Mouse (Mus musculus): ENCODE results near the gene Homez. TPM values are rescaled to one million over a fixed set of nuclear protein-coding genes. Genes with fewer than 3 reads are reported as not detected.

The Homez gene
- polyA plus RNA-seq, 1 experiment, result 1.6 TPM

DNA sequence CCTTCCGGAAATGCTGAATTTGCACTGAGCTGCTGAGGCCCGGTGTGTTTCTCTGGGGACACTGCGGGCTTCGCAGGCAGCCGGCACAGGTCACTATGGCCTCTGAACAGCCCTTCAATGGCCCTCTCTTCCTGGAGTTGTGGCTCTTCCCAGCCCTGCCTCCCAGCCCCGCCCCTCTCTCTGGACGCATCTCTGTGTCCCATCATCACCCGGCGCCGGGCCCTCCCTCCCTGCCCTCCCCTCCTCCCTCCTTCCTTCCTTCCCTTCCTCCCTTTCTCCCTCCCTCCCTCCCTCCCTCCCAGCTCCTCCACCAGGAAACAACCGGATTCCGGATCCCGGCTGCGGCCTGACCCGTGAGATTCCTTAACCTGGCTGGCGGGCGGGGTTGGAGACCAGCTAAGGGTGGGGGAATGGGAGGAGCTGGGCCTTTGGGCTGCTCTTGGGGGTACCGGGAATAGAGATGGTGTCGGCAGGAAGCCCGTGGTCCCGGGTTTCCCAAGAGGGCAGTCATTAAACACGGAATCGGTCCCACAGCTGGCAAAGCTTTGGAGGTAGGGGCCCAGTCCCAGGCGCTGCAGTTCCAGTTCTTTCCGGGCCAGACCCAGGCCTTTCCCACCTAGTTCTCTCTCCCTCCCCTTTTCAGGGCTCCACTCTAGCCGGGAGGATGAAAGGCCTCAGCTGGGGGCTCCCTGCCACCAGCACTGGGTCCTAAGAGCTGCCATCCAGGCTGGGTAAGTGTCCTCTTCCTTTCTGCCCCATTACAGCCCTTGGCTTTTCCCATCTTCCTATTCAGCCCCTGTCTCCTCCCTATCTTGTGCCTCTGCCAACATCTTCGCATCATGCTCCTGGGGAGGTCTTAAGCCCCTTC is 12.6 kb upstream of the Homez start, which contains the start of the genes Bcl2l2 and Gm20521:
Gene Bcl2l2, plus strand, starts transcription at position 224 of the 868 bp plus-strand sequence.
Gene Gm20521, plus strand, starts transcription at position 288 of the 868 bp plus-strand sequence.
- no peak for TF ChIP-seq GATA1 (IDR thresholded peaks at IDR 0.05; ENCODE audit: low read length)

DNA sequence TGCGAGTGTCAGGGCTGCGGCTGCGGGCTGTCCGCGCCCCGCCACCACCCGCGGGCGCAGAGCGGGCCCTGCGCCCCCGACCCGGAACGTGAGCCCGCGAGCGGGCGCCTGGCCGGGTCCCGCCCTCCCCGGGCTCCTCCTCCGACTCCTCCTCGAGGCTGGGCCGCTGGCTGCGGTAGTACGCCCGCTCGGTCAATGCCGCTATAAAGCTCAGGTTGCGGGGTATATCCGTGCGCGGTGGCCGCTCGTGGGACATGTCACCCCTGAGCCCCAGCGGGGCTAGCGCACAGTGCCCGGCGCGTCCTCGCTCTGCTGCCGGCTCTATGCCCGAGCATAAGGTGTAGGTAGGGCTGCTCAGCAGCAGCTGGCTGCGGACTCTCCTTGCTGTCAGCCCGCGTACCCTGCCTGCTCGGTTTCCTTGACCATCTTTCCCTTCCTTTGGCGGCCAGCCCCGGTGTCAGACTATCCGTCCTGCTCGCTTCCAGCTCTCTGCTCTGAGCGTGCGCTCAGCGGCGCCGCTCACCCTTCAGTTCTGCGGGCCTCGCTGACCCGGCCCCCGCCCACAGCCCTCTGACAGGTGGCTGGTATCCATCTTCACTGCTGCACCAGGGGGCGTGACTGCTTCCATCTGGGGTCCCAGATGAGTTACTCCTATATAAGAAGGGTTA is 6.4 kb upstream of the Homez start, which contains the start of gene Ppp1r3e:
Gene Ppp1r3e, minus strand, starts transcription at position 503 of the 668 bp plus-strand sequence.
- no peak for TF ChIP-seq GATA1 (IDR thresholded peaks at IDR 0.05; ENCODE audit: low read length)

DNA sequence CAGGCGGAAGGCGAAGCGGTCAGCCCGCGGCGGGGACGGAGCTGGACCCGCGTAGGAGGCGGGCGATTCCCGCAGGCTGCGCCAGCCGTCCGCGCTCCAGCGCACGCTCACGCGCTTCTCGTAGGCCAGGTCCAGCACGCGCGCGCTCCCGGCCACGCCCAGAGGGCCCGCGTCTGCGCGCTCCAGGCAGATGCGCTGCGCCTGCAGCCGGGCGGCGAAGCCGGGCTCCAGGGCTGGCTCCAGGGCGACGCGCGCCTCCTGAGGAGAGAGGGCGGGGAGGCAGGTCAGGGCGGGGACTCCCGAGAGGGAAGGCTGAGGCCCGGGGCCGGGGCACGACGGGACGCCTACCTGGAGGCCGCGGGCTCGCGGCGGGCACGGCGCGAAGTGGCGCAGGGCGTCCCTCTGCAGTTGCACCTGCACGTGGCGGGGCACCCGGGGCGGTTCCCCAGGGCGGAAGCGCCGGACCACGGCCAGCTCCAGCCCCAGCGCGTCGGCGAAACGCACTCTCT is 5.8 kb upstream of the Homez start:
- TF ChIP-seq GATA1 (IDR thresholded peaks at IDR 0.05; ENCODE audit: low read length), result no peak

DNA sequence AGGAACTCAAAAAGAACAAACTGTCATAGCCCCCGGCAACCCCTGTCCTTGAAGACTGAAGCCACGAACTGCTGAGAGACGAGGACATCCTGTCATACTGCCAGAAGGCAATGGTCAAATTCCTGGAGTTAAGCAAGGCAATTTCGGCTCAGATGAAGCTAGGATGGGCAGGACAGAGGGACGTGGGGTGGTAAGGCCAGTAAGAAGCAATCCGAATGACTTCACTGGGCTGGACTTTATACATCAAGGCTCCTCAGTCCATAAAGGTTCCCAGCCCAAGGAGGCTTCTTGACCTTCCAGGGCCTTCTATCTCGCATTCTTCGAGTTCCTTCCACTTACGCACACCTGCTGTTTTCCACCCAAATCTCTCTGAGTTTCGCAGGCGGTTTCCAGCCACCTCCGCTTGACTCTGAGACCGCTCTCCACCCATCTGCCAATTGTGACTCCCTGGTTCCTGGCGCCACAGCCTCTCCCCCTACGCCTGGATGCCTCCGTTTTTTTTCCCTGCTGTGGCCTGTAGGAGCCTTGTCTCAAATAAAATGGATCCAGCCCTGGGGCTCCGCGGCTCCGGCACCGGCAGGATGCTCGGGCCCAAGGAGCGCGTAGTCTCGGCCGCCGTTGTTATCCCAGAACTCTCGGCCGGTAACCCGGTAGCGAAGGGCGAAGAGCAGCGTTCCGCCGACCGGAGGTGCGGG is 5.2 kb upstream of the Homez start:
- TF ChIP-seq GATA1 (IDR thresholded peaks at IDR 0.05; ENCODE audit: low read length), result no peak

DNA sequence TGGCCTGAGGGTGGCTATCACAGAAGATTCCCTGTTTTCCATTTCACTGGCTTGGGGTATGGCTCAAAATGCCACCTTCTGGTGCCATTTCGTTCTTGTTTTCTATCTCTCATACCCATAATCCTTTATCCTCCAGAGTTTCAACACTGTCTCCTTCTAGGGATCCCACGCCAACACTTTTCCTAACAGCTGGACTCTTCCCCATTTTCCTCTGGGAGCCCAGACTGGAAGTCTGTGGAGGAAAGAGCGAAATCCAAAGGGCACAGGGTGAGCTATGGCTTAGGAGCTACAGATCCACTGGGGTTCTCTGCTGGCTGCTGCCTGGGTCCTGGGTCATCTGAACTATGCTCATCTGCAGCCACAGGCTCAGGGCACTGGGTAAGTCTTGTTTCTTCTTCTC is 3.4 kb upstream of the Homez start:
- TF ChIP-seq GATA1 (IDR thresholded peaks at IDR 0.05; ENCODE audit: low read length), result no peak

DNA sequence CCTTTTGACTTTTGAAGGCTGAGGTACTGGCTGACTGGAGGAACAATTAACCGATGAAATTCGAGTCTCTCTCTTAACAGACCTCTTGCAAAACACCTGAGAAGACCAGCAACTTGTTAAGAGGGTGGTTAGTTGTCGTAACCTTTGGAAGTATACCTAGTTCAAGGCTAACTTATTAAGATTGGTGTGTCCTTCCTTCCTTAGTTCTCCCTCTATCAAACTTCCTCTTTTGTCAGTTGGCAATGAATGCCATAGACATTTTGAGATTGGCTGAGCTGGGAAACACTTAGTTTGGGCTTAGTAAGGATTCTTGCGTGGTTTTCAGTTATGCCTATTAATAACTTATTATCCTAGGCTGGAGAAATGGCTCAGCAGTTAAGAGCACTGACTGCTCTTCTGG is 2.7 kb downstream of the Homez start:
- TF ChIP-seq GATA1 (IDR thresholded peaks at IDR 0.05; ENCODE audit: low read length), result no peak

DNA sequence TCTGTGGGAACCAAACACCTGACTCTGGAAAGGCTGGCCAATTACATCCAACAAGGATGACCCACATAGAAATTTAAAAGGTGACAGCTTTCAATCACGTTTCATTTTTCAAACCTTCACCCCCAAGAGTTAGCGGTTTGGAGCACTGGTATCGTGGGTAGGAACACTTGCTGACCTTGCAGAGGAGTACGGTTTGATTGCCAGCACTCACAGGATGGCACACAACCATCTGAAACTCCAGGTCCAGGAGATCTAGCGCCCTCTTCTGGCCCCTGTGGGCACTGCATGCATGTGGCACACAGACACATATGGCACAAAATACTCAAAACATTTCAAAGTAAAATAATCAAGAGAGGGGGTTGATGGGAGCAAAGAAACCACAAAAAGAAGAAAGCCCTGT is 3.8 kb downstream of the Homez start:
- TF ChIP-seq GATA1 (IDR thresholded peaks at IDR 0.05; ENCODE audit: low read length), result no peak

DNA sequence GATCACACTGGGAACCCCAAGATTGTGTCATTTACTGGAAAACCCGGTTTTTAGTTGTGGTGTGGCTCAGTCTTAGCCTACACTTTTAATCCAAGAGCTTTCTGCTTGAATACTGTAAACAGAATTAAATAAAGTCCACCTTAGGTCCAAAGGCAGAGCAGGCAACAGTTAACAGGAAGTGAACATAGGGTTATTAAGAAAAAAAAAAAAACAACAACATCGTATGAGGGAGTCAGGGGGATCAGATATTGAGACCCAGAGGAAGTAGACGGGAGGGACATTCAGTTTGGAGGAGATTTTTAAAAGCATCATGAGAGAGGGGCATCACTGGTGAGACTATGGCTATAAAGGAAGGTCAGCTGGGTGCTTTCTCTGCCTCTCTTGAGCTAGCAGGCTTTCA is 4.5 kb downstream of the Homez start:
- no peak for TF ChIP-seq GATA1 (IDR thresholded peaks at IDR 0.05; ENCODE audit: low read length)

DNA sequence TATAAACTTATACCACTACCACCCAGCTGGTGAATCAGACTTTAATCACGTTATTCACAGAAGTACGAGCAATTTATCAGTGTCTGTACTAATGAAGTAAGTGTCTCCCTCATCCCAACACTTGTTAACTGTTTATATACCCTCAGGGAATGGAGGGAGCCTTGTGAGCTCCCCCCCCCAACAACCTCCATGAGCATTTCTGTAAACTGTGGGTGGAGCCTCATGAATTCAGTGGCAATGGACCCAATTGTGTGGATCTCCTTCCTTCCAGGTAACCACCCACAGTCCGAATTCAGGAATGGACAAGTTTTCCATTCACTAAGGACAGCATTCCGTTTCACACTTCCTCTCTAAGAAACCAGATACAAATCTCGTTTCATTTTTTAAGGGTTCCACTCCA is 5.1 kb downstream of the Homez start:
- no peak for TF ChIP-seq GATA1 (IDR thresholded peaks at IDR 0.05; ENCODE audit: low read length)

DNA sequence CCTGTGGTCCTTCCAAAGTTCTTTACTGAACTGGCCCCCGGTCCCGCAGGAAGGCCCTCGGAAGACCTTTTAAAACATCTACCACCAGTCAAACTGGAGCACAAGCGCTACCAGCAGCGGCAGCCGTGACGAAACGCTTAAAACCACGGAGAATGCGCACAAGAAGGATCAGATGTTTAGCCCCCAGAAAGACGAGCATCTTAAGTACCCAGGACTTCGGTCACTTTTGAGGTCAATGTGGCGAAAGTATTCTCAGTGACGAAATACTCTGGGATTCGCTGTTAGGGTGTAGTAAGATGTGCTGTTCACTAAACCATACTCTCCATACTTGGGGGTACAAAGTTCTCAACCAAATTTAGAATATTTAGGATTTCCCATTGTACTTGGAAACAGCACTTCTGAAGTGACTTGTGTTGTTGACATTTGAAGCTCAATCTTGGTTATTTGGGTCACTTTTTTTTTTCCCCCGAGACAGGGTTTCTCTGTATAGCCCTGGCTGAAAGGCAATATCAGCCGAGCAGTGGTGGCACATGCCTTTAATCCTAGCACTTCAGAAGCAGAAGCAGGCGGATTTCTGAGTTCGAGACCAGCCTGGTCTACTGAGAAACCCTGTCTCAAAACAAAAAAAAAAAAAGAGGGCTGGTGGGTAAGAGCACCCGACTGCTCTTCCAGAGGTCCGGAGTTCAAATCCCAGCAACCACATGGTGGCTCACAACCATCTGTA is 6.3 kb downstream of the Homez start:
- no peak for TF ChIP-seq GATA1 (IDR thresholded peaks at IDR 0.05; ENCODE audit: low read length)

DNA sequence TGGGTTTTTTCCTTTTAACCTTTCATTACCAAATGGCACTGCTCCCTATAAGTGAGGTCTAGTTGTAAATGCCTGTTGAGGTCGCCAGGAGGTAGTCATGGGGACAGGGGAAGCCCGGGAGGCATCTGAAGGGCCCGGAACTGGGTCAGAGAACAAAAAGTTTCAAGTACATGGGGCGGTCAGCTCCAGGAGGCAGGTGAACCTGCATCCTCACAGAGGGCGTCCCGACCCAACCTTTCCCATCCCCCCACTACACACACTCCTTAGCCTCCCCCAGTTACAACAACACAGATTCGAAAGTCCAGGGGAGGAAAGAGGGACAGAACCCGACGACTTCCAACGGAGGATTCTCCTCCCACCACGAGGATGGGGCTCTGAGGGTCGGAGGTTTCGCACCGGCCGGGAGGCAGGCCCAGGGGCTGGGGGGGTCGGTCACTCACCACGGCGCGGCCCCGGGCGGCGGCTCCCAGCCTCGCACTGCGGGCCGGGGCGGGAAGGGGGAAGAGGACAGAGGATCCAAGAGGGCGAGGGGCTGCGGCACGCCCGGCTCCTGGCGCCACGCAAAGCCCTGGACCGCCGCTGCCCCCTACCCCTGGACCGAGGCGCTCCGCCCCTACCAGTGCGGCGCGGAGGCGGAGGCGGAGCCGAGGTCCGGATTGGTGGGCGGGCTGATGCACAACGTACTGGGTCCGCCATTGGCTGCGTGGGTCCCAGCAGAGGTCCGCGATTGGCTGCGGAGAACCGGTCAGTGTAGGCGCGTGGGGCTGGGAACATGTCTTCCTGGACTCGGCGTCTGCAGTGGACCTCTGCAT is 7.1 kb downstream of the Homez start:
- TF ChIP-seq GATA1 (IDR thresholded peaks at IDR 0.05; ENCODE audit: low read length), result no peak

DNA sequence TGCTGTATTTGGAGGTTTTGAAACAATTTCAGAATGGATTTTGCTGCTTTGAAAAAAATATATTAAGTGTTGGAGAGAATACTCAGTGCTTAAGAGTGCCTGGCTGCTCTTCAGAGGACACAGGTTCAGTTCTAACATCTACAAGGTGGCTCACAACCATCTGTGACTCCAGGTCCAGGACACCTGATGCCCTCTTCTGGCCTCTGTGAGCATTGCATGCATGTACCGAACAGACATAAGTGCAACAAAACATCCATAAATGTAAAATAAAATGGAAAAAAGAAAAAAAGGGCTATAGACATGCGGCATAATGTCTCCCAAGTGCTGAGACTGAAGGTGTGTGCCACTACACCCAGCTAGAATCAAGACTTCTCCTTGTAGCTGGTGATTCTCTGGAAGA is 10.2 kb downstream of the Homez start:
- no peak for TF ChIP-seq GATA1 (IDR thresholded peaks at IDR 0.05; ENCODE audit: low read length)

DNA sequence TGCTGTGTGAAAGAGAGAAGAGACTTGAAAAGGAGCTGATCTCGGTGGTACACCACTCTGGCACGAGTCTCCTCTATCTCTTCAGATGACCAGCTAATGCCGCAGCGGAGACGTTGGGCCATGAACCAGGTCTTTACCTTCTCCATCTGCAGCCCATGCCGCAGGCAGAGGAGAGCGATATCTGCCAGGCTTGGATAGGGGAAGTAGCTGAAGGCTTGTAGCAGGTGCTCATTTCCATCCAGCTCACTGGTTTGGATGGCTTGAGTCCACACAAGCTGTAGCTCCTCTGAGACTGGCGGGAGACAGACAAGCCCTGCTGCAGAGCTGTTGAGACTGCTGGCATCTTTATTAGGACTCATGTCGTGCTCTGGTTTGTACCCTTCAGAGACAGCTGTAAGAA is 12.9 kb downstream of the Homez start:
- TF ChIP-seq GATA1 (IDR thresholded peaks at IDR 0.05; ENCODE audit: low read length), result no peak

DNA sequence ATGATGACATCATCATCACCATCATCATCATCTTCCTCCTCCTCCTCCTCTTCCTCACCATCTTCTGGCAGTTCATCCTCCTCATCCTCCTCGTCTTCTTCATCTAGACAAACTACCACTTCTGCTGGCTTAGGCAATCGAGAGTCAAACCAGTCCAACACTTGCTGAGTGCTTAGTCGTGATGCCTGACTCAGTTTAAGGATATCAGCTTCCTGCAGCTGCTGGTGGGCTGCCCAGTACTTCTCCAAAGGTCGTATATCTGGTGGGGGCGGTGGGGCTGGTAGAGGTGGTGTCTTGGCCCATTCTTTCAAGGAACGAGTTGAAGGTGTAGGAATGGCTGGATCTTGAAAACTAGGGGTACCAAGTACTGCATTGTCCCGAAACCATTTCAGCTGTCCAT is 14.1 kb downstream of the Homez start:
- no peak for TF ChIP-seq GATA1 (IDR thresholded peaks at IDR 0.05; ENCODE audit: low read length)
